Mouse (Mus musculus): ENCODE results near the gene Nup85. TPM values are rescaled to one million over a fixed set of nuclear protein-coding genes. Genes with fewer than 3 reads are reported as not detected.

Nup85 gene
- polyA plus RNA-seq, 1 experiment = not detected

GRCm38 (mm10) chr11:115595209-115595608 lies 31.0 kb downstream of the Nup85 start:
- no peak for TF ChIP-seq POLR2A (IDR thresholded peaks at IDR 0.05; ENCODE audit: insufficient read depth, low read depth, low read length)
- no peak for TF ChIP-seq CTCF (IDR thresholded peaks at IDR 0.05; ENCODE audit: insufficient read depth, low read depth, low read length)
- H3K4me1 ChIP-seq (ENCODE audit: control insufficient read depth, insufficient read depth, low read length) = peaks cover 7% of the 10 kb centered on the region
- 94% methylated on average over 3 of the region's 3 CpGs for WGBS
- no peak overlapping the region for H3K27ac ChIP-seq (ENCODE audit: insufficient read depth, low read depth, low read length)
- H3K4me3 ChIP-seq (ENCODE audit: insufficient read depth, low read depth, low read length) = no peak overlapping the region

GRCm38 (mm10) chr11:115598309-115598708 lies 34.1 kb downstream of the Nup85 start:
- no peak overlapping the region for H3K27ac ChIP-seq (ENCODE audit: insufficient read depth, low read depth, low read length)
- 94% methylated on average over 4 of the region's 4 CpGs for WGBS
- no peak for TF ChIP-seq POLR2A (IDR thresholded peaks at IDR 0.05; ENCODE audit: insufficient read depth, low read depth, low read length)
- no peak for TF ChIP-seq CTCF (IDR thresholded peaks at IDR 0.05; ENCODE audit: insufficient read depth, low read depth, low read length)
- peaks cover 20% of the 10 kb centered on the region for H3K4me1 ChIP-seq (ENCODE audit: control insufficient read depth, insufficient read depth, low read length)
- no peak overlapping the region for H3K4me3 ChIP-seq (ENCODE audit: insufficient read depth, low read depth, low read length)

GRCm38 (mm10) chr11:115599722-115600121 lies 35.5 kb downstream of the Nup85 start:
- Histone ChIP-seq H3K4me3 (ENCODE audit: insufficient read depth, low read depth, low read length) (no peak overlapping the region), H3K27ac (ENCODE audit: insufficient read depth, low read depth, low read length) (peak overlapping the region; percentile 41; the same call in 1 of the 2 replicates), H3K4me1 (ENCODE audit: control insufficient read depth, insufficient read depth, low read length) (peaks cover 24% of the 10 kb centered on the region)
- TF ChIP-seq POLR2A (IDR thresholded peaks at IDR 0.05; ENCODE audit: insufficient read depth, low read depth, low read length) = no peak
- no peak for TF ChIP-seq CTCF (IDR thresholded peaks at IDR 0.05; ENCODE audit: insufficient read depth, low read depth, low read length)
- 49% methylated on average over 7 of the region's 7 CpGs for WGBS

GRCm38 (mm10) chr11:115600743-115601142 lies 36.5 kb downstream of the Nup85 start:
- H3K27ac ChIP-seq (ENCODE audit: insufficient read depth, low read depth, low read length) = no peak overlapping the region
- 92% methylated on average over 15 of the region's 15 CpGs for WGBS
- no peak for TF ChIP-seq POLR2A (IDR thresholded peaks at IDR 0.05; ENCODE audit: insufficient read depth, low read depth, low read length)
- no peak for TF ChIP-seq CTCF (IDR thresholded peaks at IDR 0.05; ENCODE audit: insufficient read depth, low read depth, low read length)
- no peak overlapping the region for H3K4me3 ChIP-seq (ENCODE audit: insufficient read depth, low read depth, low read length)
- H3K4me1 ChIP-seq (ENCODE audit: control insufficient read depth, insufficient read depth, low read length) = peaks cover 30% of the 10 kb centered on the region

- Histone ChIP-seq H3K27ac (ENCODE audit: insufficient read depth, low read depth, low read length) (no peak overlapping the region), H3K4me3 (ENCODE audit: insufficient read depth, low read depth, low read length) (no peak overlapping the region), H3K4me1 (ENCODE audit: control insufficient read depth, insufficient read depth, low read length) (peaks cover 33% of the 10 kb centered on the region)
- WGBS = 92% methylated on average over 4 of the region's 4 CpGs
- TF ChIP-seq POLR2A (IDR thresholded peaks at IDR 0.05; ENCODE audit: insufficient read depth, low read depth, low read length) (no peak), CTCF (IDR thresholded peaks at IDR 0.05; ENCODE audit: insufficient read depth, low read depth, low read length) (no peak)
Observed at GRCm38 (mm10) chr11:115601174-115601573, 36.9 kb downstream of the Nup85 start.

- 3% methylated on average over 15 of the region's 15 CpGs for WGBS
- TF ChIP-seq POLR2A (IDR thresholded peaks at IDR 0.05; ENCODE audit: insufficient read depth, low read depth, low read length) (no peak), CTCF (IDR thresholded peaks at IDR 0.05; ENCODE audit: insufficient read depth, low read depth, low read length) (no peak)
- peak overlapping the region; percentile 74 for H3K4me3 ChIP-seq (ENCODE audit: insufficient read depth, low read depth, low read length)
- peaks cover 33% of the 10 kb centered on the region for H3K4me1 ChIP-seq (ENCODE audit: control insufficient read depth, insufficient read depth, low read length)
- H3K27ac ChIP-seq (ENCODE audit: insufficient read depth, low read depth, low read length) = peak overlapping the region; percentile 22; the same call in 1 of the 2 replicates
Observed at GRCm38 (mm10) chr11:115603128-115603475, 38.9 kb downstream of the Nup85 start.

- Histone ChIP-seq H3K4me3 (ENCODE audit: insufficient read depth, low read depth, low read length) (peak within 1 kb of the TSS; percentile 74), H3K27ac (ENCODE audit: insufficient read depth, low read depth, low read length) (peak within 1 kb of the TSS; percentile 98), H3K4me1 (ENCODE audit: control insufficient read depth, insufficient read depth, low read length) (peaks cover 33% of the 10 kb centered on the region)
- TF ChIP-seq POLR2A (IDR thresholded peaks at IDR 0.05; ENCODE audit: insufficient read depth, low read depth, low read length) = peak; percentile 63
- 0 out of 2 replicates have a peak, but pooled peaks have one; percentile 8 for TF ChIP-seq CTCF (IDR thresholded peaks at IDR 0.05; ENCODE audit: insufficient read depth, low read depth, low read length)
- under 1% methylated on average over 90 of the region's 93 CpGs for WGBS
Observed at GRCm38 (mm10) chr11:115603476-115604303, 39.5 kb downstream of the Nup85 start, which contains the start of the genes Mrps7 and Gga3. Mrps7 (plus strand) TSS chr11:115603925. Gga3 (minus strand) TSS chr11:115604051.

- WGBS = under 1% methylated on average over 26 of the region's 26 CpGs
- peak overlapping the region; percentile 74 for H3K4me3 ChIP-seq (ENCODE audit: insufficient read depth, low read depth, low read length)
- TF ChIP-seq CTCF (IDR thresholded peaks at IDR 0.05; ENCODE audit: insufficient read depth, low read depth, low read length) (no peak), POLR2A (IDR thresholded peaks at IDR 0.05; ENCODE audit: insufficient read depth, low read depth, low read length) (no peak)
- H3K27ac ChIP-seq (ENCODE audit: insufficient read depth, low read depth, low read length) = peak overlapping the region; percentile 98
- peaks cover 33% of the 10 kb centered on the region for H3K4me1 ChIP-seq (ENCODE audit: control insufficient read depth, insufficient read depth, low read length)
Observed at GRCm38 (mm10) chr11:115604304-115604696, 40.1 kb downstream of the Nup85 start.

GRCm38 (mm10) chr11:115606733-115607132 lies 42.5 kb downstream of the Nup85 start:
- TF ChIP-seq CTCF (IDR thresholded peaks at IDR 0.05; ENCODE audit: insufficient read depth, low read depth, low read length) (no peak), POLR2A (IDR thresholded peaks at IDR 0.05; ENCODE audit: insufficient read depth, low read depth, low read length) (no peak)
- H3K4me3 ChIP-seq (ENCODE audit: insufficient read depth, low read depth, low read length) = no peak overlapping the region
- WGBS = 96% methylated on average over 18 of the region's 18 CpGs

More at GRCm38 (mm10) chr11:115606733-115607132, 42.5 kb downstream of the Nup85 start:
- peaks cover 22% of the 10 kb centered on the region for H3K4me1 ChIP-seq (ENCODE audit: control insufficient read depth, insufficient read depth, low read length)
- no peak overlapping the region for H3K27ac ChIP-seq (ENCODE audit: insufficient read depth, low read depth, low read length)

Measured in olfactory bulb, adult 2 months (tissue).